Mouse (Mus musculus): ENCODE measurements around the gene Ccsap.
A peak's percentile ranks its signal among the peaks of the same experiment; 100 is the strongest.

The Ccsap gene

DNA sequence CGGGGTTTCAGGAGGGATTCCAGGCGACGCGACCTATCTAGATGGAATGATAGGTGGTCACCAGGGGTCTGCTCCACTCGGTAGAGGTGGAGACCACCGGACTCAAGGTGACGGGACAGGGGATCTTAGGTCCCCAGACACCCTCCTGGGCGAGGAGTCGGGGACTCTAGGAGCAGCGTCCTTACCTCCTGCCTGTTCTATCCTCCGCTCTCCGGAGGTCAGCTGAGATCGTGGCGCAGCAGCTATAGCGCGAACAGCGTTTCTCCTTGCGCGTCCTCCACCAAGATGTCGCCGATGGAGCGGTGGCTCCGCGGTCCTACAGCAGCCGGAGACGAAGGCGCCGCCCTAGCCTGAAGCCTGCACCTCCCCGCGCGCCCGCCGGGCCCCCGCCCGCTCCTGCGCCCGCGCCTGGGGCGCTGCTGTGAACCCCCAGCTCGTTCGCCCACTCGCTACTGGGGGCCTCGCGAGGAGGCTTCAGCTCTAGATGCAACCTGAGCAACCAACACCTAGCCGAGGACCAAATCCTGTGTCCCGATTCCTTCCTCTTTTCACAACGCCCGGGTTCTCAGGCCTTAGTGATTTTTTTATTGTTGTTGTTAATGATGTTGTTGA lies at the start of gene Ccsap:
Gene Ccsap, minus strand, starts transcription at position 562 of the 612 bp plus-strand sequence.
- DNase-seq (ENCODE audit: low spot score), result peak; percentile 56

DNA sequence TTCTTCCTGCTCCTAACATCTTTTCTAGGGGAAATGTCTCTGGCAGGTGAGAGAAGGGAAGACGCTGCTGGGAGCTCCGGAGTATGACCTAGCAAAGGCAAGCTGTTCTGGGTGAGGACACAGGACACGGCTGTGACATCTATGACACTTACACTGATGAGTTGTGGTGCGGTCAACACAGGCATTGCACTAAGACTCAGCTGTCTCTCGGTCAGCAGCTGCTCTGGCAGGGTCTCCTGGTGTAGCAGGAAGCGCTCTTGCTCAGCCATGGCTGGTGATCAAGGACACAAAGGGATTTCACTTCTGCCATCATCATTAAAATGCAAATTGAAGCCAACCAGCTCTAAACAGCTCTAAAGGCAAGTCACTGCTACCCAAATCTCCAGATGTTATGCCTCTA lies 47.6 kb upstream of the Ccsap start:
- no peak for DNase-seq (ENCODE audit: low spot score)

DNA sequence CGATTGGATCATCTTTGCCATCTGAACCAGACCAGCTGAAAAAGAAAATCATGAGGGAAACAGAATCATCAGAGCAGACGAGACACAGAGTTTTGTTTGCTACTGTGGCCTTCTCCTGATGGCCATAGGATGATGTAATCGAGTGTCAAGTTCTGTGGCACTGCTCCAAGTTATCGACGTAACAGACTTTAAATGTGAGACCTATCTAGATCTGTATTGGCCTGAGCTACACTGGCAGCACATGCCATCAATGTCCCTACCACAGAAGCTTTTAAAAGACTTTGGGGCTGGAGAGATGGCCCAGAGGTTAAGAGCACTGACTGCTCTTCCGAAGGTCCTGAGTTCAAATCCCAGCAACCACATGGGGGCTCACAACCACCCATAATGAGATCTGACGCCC lies 42.6 kb upstream of the Ccsap start:
- DNase-seq (ENCODE audit: low spot score), result no peak

DNA sequence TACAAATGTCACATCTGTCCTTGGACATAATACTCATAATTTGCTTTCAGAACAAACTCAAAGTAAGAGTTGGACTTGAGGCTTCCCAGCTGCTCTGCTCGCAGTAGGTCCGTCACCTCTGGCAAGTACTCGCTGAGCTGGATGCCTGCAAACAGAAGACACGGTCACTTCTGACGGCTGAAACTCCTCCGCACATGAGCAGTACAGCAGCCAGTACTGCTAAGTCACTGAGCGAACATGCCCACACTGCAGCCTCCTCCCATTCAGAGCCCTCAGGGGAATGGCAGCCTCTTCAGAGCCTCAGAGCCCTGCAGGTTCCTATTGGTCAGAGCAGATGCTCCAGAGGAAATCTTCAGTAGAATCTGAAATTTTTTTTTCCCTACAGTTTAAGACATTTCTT lies 39.4 kb upstream of the Ccsap start:
- DNase-seq (ENCODE audit: low spot score), result no peak

DNA sequence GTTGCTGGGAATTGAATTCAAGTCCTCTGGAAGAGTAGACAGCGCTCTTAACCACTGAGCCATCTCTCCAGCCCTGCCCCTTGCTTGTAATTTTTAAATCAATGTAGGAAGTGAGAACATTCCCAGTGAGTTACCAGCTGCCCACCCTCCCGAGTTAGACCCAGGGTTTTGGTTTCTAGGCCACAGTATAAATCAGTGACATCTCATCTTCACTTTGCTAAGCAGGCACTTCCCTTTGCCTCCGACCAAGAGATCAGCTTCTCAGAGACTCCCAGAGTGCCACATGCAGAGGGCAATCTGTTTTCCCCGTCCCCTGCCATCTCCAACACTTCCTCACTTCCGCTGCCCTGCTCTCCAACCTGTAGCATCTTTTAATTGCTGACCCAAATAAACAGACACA lies 38.6 kb upstream of the Ccsap start:
- no peak for DNase-seq (ENCODE audit: low spot score)

DNA sequence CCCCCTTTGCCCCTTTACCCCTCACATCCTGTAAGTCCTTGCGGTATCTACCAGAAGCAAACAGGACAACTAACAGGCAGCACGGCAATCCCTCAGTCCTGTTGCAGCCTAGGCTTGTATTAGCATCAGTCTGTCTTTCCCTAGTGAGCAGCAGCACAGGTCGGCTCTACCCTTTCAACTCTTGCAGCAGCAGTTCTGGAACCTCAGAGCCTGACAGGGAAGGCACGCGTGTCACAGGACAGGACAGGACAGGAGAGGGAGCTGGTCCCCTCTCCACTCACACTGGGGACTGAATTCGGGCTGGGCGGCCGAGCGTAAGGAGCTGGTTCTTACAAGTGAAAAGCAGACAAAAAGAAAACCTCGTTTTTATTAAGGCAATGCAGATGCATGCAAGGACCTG lies 36.8 kb upstream of the Ccsap start:
- no peak for DNase-seq (ENCODE audit: low spot score)

DNA sequence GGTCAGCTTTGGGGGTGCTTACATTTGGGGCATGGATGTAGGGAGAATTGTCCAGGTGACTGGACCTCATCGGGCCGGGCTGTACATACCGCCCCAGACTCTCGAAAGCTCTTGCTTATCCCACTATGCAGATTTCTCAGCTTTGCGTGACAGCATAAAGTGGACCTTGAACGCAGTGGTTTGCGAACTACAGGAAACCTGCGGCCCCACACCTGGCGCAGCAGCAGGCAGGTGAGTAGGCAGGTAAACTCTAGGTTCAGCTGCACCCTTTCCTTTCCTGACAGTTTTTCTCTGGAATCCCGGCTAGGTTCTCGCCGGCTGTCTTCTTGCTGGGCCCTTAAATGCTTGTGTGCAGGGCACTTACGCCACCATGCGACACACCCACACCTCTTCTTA lies 36.4 kb upstream of the Ccsap start:
- DNase-seq (ENCODE audit: low spot score), result no peak

DNA sequence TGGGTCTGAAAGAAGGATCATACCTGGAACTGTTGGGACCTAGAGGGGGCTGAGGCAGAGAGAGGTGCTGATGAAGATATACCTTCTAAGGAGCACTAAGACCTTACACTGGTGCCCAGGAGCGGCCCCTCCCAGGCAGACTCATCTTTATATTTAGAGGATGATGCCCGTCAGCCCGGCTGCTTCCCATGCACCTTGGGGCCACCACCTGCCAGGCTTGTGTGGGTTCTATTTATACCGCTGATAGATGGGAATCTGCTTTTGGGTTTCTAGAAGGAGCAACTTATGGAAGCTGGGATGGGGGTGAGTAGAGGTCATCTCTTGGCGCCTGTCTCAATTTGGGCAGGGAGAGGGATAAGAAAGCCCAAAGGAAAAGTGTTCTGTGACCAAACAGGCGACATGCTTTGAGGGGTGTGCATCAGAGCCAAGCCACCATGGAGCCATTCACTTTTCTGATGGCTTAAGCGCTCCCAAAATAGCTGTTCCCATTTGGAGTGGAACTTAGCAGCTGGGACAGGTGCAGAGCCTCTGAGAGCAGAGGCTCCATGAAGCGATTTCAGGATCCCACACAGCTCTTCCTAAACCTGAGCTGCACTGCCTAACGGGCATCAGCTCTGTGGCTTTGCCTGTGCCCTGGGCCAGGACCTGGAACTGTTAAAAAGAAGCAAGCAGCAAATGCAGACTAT lies 35.8 kb upstream of the Ccsap start:
- no peak for DNase-seq (ENCODE audit: low spot score)

DNA sequence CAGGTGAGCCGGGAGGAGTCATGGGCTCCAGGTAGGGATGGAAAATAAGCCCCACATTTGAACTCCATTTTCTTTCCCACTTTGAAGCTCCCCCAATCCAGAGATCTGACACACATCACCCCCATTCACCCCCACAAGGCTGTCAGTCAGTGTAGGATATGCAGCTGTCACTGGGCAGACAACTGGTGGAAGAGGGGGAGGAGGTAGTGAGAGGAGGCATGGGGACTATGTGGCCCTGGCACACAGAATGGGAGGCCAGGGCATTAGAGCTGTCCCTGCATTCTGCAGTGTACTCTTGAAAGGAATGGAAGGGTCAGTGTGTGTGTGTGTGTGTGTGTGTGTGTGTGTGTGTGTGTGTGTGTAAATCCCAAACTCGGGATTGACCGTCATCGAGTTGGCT lies 35.2 kb upstream of the Ccsap start:
- no peak for DNase-seq (ENCODE audit: low spot score)

DNA sequence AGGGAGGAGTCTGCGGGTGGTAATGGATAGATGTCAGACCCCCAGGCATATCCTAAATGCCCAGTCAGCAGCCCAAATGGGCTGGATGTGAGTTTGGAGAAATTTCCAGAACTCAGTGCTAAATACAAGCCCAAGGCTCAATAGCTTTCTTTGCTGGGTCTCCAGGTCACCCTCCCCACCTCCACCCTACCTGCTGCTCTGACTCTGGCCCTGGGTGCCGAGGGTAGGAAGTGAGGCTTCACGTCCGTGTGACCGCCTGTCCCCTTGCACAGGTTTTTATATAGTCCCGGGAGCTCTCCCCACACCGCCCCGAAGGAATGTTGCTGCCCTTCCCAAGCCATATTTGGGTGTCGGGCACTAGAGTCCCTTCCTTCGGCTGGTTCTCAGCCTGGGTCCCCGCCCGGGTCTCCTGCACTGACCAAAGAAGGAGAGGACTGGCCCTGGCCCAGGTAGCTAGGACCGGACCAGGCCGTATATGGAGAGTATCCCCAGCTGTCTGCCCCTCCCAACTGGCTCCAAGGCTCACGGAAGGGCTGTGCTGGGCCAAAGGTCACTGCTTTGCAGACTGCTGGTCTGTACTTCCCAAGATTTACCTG lies 34.6 kb upstream of the Ccsap start, which contains the start of gene Acta1:
Gene Acta1, minus strand, starts transcription at position 250 of the 596 bp plus-strand sequence.
- DNase-seq (ENCODE audit: low spot score), result no peak

DNA sequence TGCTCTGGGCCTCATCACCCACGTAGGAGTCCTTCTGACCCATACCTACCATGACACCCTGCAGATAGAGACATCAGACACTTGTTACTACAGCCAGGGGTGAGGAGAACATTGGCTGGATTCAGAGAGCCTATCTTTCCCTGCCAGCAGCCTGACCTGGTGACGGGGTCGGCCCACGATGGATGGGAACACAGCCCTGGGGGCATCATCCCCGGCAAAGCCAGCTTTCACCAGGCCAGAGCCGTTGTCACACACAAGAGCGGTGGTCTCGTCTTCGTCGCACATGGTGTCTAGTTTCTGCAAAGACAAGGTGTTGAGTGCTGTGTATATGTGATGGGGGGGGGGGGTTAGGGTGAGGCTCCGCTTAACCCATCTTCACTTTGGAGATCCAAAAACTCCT lies 33.4 kb upstream of the Ccsap start:
- DNase-seq (ENCODE audit: low spot score), result no peak

DNA sequence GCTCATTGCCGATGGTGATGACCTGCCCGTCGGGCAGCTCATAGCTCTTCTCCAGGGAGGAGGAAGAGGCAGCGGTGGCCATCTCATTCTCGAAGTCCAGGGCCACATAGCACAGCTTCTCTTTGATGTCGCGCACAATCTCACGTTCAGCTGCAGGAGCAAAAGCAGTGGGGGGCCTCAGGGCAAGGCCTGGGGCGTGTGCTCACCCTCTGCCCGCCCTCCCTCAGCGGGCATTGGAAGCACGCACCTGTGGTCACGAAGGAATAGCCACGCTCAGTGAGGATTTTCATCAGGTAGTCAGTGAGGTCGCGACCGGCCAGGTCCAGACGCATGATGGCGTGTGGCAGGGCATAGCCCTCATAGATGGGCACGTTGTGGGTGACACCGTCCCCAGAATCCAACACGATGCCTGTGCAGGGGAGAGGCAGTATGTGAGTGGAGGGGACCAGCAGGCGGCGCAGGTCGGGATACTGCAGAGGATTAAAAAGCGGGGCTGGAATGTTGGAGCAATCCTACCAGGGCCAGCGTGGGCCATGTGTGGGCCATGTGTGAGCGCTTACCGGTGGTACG lies 32.7 kb upstream of the Ccsap start:
- DNase-seq (ENCODE audit: low spot score), result no peak

DNA sequence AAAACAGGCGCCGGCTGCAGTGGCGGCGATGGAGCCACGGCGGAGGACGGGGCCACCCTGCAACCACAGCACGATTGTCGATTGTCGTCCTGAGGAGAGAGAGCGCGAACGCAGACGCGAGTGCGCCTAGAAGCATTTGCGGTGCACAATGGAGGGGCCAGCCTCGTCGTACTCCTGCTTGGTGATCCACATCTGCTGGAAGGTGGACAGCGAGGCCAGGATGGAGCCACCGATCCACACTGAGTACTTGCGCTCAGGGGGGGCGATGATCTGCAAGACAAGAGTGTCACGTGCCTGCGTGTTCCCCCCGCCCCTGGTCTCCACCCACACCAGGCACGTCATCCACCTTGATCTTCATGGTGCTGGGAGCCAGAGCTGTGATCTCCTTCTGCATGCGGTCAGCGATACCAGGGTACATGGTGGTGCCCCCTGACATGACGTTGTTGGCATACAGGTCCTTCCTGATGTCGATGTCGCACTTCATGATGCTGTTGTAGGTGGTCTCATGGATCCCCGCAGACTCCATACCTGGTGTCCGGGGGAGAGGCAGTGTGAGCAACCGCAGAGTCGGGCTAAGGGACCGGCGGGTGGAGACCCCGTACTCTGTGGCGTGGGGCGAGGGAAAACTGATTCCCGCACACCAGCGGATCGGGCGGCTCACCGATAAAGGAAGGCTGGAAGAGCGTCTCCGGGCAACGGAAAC lies 32.0 kb upstream of the Ccsap start:
- no peak for DNase-seq (ENCODE audit: low spot score)

DNA sequence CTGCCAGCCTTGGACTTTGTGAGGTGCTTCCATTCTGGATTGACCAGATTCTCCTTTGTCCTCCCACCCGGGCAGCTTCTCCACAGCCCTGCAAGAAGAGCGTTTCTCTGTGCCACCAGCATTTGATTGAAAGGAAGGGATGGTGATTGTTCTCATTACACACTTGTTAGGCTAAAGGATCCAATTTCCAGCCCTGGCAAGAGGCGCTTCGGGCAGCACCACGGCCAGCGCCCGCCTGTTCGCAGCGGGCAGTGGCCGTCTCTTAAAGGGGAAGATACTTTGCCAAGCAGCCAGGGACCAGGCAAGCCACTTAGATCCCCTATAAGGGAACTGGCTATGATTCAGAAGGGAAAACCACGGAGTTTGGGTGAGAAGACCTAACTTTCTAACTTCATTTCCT lies 31.3 kb upstream of the Ccsap start:
- DNase-seq (ENCODE audit: low spot score), result peak; percentile 65

DNA sequence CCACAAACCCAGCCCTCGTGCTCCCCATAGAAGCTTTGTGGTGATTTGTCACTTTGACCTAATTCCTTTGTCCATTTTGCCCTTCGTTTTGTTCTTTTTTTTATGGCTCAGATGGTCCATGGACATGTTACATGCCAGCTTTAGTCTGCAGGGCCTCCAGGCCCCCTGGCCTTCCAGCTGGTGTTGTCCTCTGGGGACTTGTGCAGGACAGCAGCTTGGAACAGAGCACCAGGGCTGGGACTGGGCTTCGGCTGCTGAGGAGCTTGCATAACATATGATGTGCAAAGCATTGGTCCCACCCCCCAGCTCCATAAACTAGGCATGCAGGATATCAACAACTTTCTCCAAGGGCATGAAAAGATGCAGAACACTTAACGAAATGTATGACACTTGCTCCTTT lies 29.8 kb upstream of the Ccsap start:
- DNase-seq (ENCODE audit: low spot score), result no peak

DNA sequence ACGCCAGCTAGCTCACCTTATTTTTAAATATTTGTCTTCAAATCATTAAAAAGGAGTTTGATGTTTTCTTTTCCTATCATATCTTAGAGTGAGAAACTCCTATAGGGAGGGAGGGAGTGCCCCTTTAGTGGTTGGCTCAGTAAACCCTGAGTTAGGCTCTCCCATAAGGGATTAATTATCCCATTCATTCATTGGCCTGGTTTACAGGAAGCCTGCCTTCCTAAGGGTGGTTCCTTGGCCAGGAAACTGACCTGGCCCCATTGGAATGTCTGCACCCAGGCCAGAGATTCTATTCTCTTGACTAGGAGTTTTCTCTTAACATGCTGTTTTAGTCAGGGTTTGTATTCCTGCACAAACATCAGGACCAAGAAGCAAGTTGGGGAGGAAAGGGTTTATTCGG lies 27.9 kb upstream of the Ccsap start:
- DNase-seq (ENCODE audit: low spot score), result no peak

DNA sequence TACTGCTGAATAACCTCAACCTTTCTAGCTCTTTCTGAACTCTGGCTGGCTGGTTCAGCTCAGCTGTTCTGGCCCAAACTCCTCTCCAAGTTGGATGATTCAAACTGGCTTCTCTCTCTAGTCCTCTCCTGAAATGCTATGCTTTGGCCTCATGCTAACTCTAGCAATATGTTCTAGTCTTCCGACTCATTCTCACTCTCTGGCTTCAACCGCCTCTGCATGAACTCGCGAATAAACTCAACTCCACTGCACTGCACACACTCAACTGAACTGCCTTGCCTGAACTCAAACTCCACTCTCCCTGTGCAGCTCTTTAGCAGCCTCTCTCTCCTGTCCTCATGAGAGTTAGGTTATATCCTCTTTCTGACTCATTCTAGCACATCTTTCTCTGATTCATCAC lies 27.2 kb upstream of the Ccsap start:
- DNase-seq (ENCODE audit: low spot score), result no peak

DNA sequence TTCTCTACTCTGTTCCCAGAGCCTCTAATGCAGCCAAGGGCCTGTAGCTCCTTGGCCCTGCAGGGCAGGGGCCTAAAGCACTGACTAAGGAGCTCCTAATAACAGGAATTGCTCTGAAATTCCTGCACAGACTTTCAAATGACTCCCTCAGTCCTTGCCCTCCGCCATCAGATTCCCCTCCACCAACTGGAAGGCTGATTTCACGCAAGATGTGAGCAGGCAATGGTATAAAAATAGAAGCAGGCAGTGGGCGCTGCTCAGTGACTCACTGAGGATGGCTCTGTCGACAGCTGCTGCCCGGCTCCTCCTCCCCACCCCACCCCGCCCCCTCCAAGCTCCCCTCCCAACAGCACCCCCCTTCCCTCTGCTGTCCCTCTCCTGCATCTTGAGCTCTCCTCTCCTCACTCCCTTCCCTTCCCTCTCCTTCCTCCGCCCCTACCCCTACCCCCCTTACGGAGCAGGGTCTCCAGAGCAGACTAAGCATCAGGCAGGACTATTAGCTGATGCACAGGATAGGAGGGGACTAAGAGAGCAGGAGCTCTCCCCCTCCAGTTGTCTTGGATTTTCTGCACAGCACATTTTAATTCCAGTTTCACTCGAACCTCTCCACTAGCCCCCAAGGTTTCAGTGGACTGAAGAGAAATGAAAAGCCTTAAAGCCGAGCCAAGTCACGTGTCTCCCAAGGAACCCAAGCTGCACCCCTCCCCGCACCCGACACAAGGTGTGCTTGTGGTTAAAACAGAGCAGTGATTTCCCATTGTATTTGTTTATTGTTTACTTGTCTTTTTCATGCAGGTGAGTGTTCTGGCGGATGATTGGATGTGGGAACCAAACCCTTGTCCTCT lies 24.9 kb upstream of the Ccsap start:
- DNase-seq (ENCODE audit: low spot score), result no peak

DNA sequence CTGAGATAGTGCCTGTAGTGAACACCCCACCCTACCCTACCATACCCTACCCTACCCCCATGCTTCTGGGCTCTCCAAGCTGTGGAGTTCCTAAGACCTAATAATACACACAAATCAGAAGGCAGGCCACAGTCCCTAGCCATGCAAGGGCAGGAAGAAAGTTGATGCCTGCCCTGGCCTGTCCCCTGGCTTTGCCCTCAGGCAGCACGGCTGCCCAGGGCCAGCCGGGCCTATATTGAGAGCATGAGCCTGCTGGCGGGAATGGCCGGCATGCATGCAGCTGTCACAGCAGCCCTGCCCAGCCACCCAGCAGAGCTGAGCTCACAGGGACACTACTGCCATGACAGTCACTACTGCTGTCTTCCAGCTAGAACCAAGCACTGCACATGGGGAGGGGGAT lies 23.1 kb upstream of the Ccsap start:
- no peak for DNase-seq (ENCODE audit: low spot score)

DNA sequence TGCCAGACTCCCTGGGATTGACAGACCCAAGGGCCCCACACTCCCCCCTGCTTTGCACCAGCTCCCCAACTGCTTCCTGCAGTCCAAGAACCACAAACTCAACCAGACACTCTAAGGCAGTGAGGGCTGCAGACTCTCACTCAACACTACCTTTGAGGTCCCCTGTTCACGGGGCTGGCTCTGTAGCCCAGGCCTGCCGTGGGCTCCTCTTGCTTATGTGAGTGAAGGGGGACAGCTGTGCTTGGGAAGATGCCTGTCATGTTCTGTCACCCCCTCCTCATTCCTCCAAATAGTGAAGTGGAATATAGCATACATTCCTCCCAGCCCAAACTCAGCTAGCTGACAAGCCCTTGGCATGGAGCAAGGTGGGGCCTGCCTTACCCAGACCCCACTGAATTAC lies 22.4 kb upstream of the Ccsap start:
- no peak for DNase-seq (ENCODE audit: low spot score)

DNA sequence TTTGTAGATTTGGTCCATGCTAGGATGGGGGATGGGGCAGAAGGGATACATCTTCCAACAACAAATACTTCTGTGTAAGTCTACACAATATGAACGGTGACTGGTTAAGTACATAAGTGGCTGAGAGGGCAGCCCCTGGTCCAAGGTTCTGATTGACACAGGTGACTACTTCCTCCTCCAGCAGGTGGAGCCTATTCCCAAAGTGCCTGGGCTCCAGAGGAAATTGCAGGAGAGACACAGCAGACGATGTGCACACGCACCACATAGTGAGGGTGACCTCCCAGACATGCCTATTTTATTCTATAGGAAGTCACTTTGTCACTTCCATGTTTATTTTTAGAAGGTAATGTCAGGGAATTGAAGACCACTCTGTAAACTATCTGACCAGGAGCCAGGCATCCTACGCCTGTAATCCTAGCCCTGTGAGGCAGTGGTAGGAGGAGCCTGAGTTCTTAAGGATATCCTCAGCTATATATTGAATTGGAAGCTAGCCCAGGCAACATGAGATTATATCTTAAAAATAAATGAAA lies 20.9 kb upstream of the Ccsap start:
- DNase-seq (ENCODE audit: low spot score), result no peak

DNA sequence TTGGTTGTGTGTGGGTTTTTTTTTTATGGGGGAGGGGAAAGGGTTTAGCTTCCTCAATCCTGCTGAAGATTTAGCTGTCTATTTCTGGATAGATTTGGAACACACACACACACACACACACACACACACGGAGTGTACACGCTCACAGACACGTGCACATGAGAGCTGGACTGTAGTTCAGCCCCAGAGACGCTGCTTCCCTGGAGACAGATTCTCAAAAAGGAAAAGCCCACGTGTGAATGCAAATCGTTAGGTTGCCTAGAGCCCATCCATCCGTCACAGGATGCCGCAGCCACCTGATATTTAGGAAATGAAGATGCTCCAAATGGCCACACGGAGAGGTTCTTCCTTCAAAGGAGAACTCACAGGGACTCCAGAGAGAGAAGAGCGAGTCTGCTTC lies 20.3 kb upstream of the Ccsap start:
- no peak for DNase-seq (ENCODE audit: low spot score)

All from ovary, postnatal 36 days (tissue).